Mouse (Mus musculus): ENCODE measurements around the gene Slc7a6.

Slc7a6 gene

GRCm38 (mm10) chr8:106140769-106141168 is 27.9 kb upstream of the Slc7a6 start:
- DNase-seq: peak; percentile 77

GRCm38 (mm10) chr8:106145331-106145730 is 23.3 kb upstream of the Slc7a6 start:
- DNase-seq: no peak

DNA sequence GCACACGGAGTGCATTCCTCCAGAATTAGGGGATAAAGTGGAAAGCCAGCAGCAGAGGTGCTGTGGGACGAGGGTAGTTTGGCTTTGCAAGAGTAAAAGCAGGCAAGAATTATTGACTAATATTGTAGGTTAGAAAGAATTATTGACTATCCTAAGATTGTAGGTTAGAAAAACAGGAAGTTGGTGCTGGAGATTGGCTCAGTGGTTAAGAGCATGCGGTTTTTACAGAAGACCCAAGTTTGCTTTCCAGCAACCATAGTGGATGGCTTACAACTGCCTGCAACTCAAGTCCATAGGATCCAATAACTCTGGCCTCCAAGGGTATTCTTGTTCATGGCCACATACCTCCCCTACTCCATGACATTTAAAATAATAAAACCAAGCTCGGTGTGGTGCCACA is 22.6 kb upstream of the Slc7a6 start:
- DNase-seq: no peak

- DNase-seq: no peak
These were observed 20.6 kb upstream of the Slc7a6 start for GRCm38 (mm10) chr8:106147868-106148565.

GRCm38 (mm10) chr8:106149025-106149424 is 19.6 kb upstream of the Slc7a6 start:
- DNase-seq: no peak

DNA sequence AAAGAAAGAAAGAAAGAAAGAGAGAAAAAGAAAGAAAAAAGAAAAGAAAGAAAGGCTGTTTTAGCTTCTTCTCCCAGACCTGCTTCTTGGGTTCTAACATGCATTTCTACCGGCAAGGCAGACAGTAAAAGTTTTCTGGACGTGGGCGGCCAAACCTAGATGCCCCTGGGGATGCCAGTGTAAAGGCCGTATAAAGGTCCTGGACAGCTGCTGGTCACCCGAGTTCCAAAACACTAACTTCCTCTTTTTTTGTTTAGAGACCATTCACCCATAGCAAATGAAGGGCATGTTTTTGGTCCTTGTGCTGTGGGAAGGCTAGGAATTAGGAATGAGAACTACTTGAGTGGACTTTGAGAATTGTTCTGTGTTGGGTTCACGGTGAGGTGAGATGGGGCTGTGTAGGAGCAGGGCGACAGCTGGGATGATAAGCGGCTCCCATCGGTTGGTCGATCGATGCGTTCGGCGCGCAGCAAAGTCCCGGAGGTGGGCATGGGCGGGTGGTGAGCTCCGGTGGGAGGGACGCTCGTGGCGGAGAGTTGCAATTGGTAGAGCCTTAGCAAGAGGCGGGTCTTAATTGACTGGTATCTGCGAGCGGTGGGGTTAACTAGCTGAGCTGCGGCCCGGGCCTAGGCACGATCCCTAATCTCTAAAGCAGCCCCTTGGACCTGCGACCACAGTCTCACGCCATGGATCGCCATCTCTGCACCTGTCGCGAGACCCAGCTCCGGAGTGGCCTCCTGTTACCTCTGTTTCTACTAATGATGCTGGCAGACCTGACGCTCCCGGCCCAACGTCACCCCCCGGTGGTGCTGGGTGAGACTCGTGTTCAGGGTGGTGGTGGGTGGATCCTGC is 18.6 kb upstream of the Slc7a6 start, which contains the start of gene Pla2g15:
Gene Pla2g15, plus strand, starts transcription at position 599 of the 852 bp plus-strand sequence.
- DNase-seq: peak; percentile 93

DNA sequence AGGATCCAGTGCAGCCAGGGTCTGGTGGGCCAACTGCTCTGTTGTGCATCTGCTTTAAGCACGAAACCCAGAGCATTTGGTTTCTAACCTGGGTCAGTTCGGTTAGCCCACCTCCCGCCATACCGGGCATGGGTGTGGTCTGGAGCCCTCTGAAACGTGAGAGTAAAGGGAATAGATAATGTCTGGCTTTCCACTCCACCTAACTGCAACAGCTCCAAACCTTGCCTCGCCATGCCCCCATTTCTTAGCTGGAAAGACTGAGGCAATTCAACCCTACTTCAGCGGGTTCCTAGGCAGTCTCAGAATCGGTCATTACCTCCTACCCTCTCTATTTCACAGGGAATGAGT is 18.0 kb upstream of the Slc7a6 start:
- DNase-seq: no peak

DNA sequence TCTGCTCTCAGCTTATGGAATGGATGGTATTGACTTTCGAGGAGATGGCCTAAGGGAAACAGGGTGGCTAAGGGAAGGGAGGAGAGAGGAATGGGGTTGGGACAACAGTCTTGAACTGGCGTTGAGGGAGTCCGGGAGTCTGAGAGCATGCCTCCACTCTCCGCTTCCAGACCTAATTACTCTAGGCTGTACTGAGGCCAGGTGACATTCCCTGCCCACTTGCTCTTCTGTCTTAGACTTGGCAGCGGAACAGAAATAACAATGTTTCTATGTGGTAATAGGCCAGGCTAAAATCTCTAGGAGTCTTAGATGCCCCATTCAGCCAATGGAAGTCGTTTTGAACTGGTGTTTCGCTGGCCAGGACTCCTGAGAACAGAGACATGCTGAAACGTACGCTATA is 17.6 kb upstream of the Slc7a6 start:
- no peak for DNase-seq

GRCm38 (mm10) chr8:106152876-106153275 is 15.8 kb upstream of the Slc7a6 start:
- DNase-seq: no peak

DNA sequence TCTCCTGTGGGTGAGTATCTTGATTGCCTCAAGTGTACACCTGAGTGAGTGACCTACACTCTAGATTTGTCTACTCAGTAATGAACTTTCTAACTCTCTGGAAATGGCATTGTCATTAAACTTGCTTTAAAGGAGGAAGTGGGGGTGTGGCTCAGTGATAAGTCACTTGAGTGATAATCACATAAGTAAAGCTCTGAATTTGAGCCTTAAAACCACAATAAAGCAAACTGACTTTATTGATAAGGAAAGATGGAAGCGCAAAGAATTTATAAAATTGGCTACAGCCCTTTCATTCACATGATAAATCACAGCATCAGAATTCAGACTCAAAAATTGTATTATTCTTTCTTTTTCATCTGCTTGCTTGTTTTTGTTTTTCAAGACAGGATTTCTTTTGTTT is 11.2 kb upstream of the Slc7a6 start:
- no peak for DNase-seq

- DNase-seq: no peak
These were observed 10.3 kb upstream of the Slc7a6 start for GRCm38 (mm10) chr8:106158381-106158780.

- DNase-seq: no peak
These were observed 8.8 kb upstream of the Slc7a6 start for GRCm38 (mm10) chr8:106159876-106160275.

DNA sequence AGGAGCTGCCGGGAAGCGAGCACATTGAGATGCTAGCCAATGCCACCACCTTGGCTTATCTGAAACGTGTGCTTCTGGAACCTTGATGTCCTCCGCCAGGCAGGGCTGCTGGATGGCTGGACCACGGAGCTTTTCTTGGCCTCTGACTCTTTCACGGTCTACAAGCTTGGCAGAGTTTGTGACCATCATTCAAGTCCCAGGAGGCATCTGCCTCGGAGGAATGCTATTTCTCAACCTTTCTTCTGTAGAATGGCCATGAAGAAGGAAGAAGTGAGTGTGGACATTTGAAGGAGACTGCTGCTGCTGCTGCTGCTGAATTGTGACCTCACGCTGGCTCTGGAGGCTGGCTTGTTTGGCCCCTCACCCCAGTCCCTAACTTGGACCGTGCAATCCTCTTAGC is 5.4 kb upstream of the Slc7a6 start:
- DNase-seq: no peak

GRCm38 (mm10) chr8:106165460-106165859 is 3.2 kb upstream of the Slc7a6 start:
- peak; percentile 59 for DNase-seq

GRCm38 (mm10) chr8:106169017-106169933 is 618 bp downstream of the Slc7a6 start:
- DNase-seq: no peak

- no peak for DNase-seq
These were observed 1.4 kb downstream of the Slc7a6 start for GRCm38 (mm10) chr8:106169934-106170480.

- DNase-seq: no peak
These were observed 4.9 kb downstream of the Slc7a6 start for GRCm38 (mm10) chr8:106173566-106173965.

DNA sequence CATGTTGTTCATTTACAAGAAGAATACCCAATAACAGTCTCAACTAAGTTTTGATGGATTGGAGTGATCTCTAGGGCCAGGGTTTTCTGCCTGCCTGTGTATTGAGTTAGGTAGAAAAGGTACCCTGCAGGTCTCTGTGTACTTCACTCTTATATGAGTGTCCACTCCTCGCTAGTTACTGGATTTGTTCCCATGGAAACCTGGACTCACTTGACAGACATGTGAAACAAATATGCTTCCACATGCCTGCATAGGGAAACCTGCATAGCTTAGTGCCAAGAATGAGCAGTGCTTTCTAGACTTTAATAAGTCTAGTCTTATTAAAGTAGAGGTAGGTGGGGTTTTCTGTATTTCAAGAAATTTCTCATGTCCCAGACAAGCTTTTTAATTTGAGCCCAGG is 8.2 kb downstream of the Slc7a6 start:
- DNase-seq: no peak

DNA sequence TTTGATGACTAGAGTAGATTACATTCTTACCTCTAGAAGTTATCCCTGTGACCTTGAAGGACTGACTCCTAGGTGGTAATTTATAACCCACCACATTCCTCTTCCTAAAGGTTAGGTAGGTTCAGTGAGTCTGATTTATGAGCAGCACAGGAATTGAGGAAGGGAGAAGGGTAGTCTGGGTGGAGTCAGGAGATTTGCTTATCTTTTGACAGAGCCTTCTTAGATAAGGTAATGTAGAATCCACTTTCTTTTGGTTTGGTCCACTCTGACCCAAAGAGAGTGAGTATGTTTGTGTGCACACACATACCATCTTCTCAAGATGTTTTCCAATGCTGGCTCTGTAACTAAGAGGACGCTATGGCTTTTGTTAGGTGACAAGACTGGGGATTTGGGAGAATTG is 8.9 kb downstream of the Slc7a6 start:
- no peak for DNase-seq

DNA sequence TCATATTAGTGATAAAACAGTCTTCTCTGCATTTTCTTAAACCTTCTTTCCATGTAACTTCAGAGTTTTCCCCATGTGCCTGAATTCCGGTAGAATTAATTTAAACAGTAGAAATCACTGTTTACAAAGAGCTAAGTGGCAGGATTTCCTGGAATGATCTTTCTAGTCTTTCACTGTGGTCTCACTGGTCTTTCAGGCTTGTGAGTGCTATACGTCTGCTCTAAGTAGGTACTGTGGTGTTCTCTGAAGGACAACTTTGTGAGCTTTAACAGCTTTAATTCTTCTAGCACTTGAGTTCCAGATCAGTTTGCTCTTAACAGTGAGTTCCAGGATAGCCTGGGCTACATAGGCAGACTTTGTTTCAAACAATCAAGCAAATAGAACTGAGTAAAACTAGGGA is 9.8 kb downstream of the Slc7a6 start:
- no peak for DNase-seq

DNA sequence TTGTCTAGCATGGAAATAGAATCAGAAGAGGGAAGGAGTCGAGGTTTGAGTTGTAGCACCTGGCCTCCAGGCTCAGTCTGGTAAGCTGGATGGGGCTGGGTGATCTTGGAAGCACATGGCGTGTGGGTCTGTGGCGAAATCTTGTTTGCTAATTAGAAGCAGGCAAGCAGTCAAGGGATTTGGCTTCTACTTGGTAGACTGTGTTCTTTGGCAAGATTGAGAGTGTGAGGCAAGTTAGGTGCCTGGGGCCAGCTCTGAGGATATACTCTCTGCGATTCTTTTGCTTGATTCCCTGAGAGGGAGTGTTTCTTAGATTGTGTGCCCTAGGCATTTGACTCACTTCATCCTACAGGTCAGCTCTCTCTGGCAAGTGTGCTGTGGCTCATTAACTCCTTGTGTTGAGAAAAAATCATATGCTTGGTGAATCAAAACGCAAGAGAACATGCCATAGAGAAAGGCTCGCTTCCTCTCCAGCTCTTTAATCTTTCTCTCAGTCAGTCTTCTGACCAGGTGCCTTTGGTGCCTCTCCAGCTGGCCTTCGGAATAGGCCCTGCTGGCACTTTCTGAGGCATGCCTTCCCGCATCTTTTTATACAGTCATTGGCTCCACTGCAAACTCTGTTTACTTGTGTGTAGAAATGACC is 17.1 kb downstream of the Slc7a6 start:
- DNase-seq: no peak

DNA sequence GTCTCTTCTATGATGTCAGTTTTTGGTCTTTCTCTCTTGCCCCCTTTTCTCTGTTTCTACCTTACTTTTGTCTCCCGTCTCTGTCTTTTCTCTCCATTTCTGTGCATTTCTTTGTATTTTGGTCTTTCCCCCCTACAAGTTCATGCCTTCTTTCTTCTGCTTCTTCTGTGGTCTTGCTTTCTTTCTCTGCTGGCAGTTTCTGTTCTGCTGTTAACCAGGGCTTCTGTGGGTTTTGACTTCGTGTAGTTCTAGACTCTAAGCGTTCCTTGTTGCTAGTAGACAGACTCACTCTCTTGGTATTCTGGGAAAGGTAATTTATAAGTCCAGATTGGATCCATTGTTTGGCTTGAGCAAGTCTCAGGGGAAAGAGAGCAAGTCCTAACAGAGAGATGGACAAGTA is 17.7 kb downstream of the Slc7a6 start:
- no peak for DNase-seq

Data from right cerebral cortex, postnatal 25 days (tissue).